Mouse (Mus musculus): ENCODE results near the gene Fancl.

Fancl gene

GRCm38 (mm10) chr11:26495951-26496350 lies 110.0 kb downstream of the Fancl start:
- DNase-seq, result no peak

- DNase-seq, result no peak
These were observed 127.7 kb downstream of the Fancl start for GRCm38 (mm10) chr11:26513683-26514082.

GRCm38 (mm10) chr11:26516086-26516485 lies 130.2 kb downstream of the Fancl start:
- DNase-seq, result no peak

- DNase-seq, result no peak
These were observed 133.1 kb downstream of the Fancl start for GRCm38 (mm10) chr11:26518991-26519390.
